Mouse (Mus musculus) liver, embryonic 16.5 days (tissue): ENCODE measurements around the gene Ankrd23. TPM values are rescaled to one million over a fixed set of nuclear protein-coding genes. Genes with fewer than 3 reads are reported as not detected.
A peak's percentile ranks its signal among the peaks of the same experiment; 100 is the strongest.

Experiments
- ATAC-seq: fragments of 200-750 bp; cut with Nextera tagmentation; 2 replicates; pipeline ENCODE4 v1.8.0; 2017; ENCODE audit warnings: low read depth, mild to moderate bottlenecking, moderate number of reproducible peaks, moderate library complexity
- H3K27ac ChIP-seq: fragments of 300-500 bp; sonication (generic); 2 replicates; pipeline ENCODE4 v1.5.1; 2014; ENCODE audit warnings: mild to moderate bottlenecking, low read length
- H3K27me3 ChIP-seq: fragments of 300-500 bp; sonication (generic); 2 replicates; pipeline ENCODE4 v1.6.1; 2014; ENCODE audit warnings: low read depth, low read length, mixed read lengths; ENCODE audit not compliant: control insufficient read depth, insufficient read depth
- H3K36me3 ChIP-seq: fragments of 300-500 bp; sonication (generic); 2 replicates; pipeline ENCODE4 v1.6.1; 2014; ENCODE audit warnings: mild to moderate bottlenecking; ENCODE audit not compliant: control insufficient read depth, insufficient read depth
- H3K4me1 ChIP-seq: fragments of 300-500 bp; sonication (generic); 2 replicates; pipeline ENCODE4 v1.6.1; 2014; ENCODE audit warnings: low read depth, low read length, mixed read lengths; ENCODE audit not compliant: control insufficient read depth
- H3K4me2 ChIP-seq: fragments of 300-500 bp; sonication (generic); 2 replicates; pipeline ENCODE4 v1.6.1; 2014; ENCODE audit warnings: low read depth, low read length, mixed read lengths
- H3K4me3 ChIP-seq: fragments of 300-500 bp; sonication (generic); 2 replicates; pipeline ENCODE4 v1.5.1; 2014; ENCODE audit warnings: low read depth, mild to moderate bottlenecking, low read length
- H3K9ac ChIP-seq: fragments of 300-500 bp; sonication (generic); 2 replicates; pipeline ENCODE4 v1.6.1; 2014; ENCODE audit warnings: low read depth, low read length
- H3K9me3 ChIP-seq: fragments of 300-500 bp; sonication (generic); replicated peaks from 2 replicates; pipeline ENCODE4 v1.6.1; 2016; ENCODE audit warnings: low read length; ENCODE audit not compliant: control insufficient read depth
- WGBS: fragments of 180-500 bp; shearing (Covaris S2); extraction: QIAGEN DNeasy Blood & Tissue Kit; methylation state at CpG from one replicate; pipeline ENCODE4 v1.1.7; 2014; ENCODE audit not compliant: insufficient replicate concordance; 5-methylcytosine and 5-hydroxymethylcytosine counted together
- polyA plus RNA-seq: library from polyadenylated mRNA; unstranded; fragments of >200 nt; fragmentation: Nextera tagmentation; extraction: Ambion mirVana; gene quantifications from 2 replicates; pipeline ENCODE4 v1.2.1, GENCODE M21; 2015

Gene Ankrd23
- polyA plus RNA-seq, 1 experiment from 2014 or later = 4.3 TPM

- H3K9me3 ChIP-seq = no peaks in the 10 kb centered on the region
- peaks cover 64% of the 10 kb centered on the region for H3K27me3 ChIP-seq
- peak within 1 kb of the TSS; percentile 57 for H3K9ac ChIP-seq
- 2% methylated on average over 69 of the region's 69 CpGs for WGBS
- peak within 1 kb of the TSS; percentile 66 for H3K27ac ChIP-seq
- no peaks in the 10 kb centered on the region for H3K36me3 ChIP-seq
- peaks cover 7% of the 10 kb centered on the region for H3K4me1 ChIP-seq
- peak within 1 kb of the TSS; percentile 63 for H3K4me3 ChIP-seq
- ATAC-seq = peak; percentile 26
- peak within 1 kb of the TSS; percentile 68 for H3K4me2 ChIP-seq
Observed at GRCm38 (mm10) chr1:36558031-36558993, 21.6 kb upstream of the Ankrd23 start, which contains the start of gene Sema4c. TSS of gene Sema4c (minus strand) at chr1:36558349.

GRCm38 (mm10) chr1:36557457-36558011 lies 20.9 kb upstream of the Ankrd23 start:
- H3K27ac ChIP-seq = peak overlapping the region; percentile 66
- no peaks in the 10 kb centered on the region; the same call in 1 of the 2 replicates for H3K36me3 ChIP-seq
- peaks cover 64% of the 10 kb centered on the region for H3K27me3 ChIP-seq
- ATAC-seq = peak; percentile 53
- H3K4me3 ChIP-seq = peak overlapping the region; percentile 63
- under 1% methylated on average over 45 of the region's 48 CpGs for WGBS
- peak overlapping the region; percentile 57 for H3K9ac ChIP-seq
- H3K9me3 ChIP-seq = no peaks in the 10 kb centered on the region
- peaks cover 7% of the 10 kb centered on the region for H3K4me1 ChIP-seq
- H3K4me2 ChIP-seq = peak overlapping the region; percentile 68

DNA sequence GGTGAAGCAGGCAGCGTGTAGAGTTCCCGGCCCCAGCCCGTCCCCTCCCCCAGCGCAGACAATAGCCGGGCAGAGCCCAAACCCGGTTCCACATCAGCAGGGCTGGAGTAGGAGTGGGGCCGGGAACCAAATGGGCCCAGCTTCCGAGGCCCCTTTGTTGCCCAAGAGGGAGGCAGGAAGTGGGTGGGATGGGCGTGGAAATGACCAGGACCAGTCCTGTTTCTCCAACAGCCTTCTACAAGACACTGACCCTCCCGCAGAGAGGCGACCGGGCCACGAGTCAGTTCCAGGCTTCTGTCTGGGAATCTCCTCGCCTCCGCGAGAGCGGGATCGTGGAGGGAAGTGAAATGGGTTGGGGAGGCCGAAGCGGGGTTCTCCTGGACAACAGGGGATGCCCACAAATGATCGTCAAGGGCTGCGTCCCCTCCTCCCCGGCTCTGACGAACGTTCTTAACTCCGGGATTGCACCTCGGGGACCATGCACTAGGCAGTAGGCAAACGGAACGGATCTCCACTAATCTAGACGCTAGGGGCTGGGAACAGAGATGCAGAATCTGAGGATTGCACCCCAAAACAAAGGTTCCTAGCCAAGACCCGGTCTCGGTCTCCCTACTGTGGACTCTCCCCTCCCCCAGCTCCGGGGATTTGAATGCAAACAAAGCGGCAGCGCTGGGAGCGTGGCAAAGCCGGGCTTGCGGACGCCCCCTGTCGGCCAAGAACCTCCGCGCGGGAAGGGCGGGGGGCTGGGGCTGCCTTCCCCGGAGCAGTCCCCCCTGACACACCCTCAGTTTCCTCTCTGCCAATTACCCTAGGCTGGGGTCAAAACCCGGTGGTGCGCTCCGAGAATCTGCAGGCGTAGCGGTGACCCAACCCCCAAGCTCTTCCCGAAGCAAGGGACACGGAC lies 20.1 kb upstream of the Ankrd23 start:
- Histone ChIP-seq H3K27me3 (peaks cover 64% of the 10 kb centered on the region), H3K9me3 (no peaks in the 10 kb centered on the region), H3K36me3 (no peaks in the 10 kb centered on the region; the same call in 1 of the 2 replicates), H3K4me3 (peak overlapping the region; percentile 63), H3K4me2 (peak overlapping the region; percentile 68), H3K27ac (peak overlapping the region; percentile 73), H3K9ac (peak overlapping the region; percentile 57), H3K4me1 (peaks cover 7% of the 10 kb centered on the region)
- ATAC-seq = peak; percentile 68
- under 1% methylated on average over 52 of the region's 52 CpGs for WGBS

DNA sequence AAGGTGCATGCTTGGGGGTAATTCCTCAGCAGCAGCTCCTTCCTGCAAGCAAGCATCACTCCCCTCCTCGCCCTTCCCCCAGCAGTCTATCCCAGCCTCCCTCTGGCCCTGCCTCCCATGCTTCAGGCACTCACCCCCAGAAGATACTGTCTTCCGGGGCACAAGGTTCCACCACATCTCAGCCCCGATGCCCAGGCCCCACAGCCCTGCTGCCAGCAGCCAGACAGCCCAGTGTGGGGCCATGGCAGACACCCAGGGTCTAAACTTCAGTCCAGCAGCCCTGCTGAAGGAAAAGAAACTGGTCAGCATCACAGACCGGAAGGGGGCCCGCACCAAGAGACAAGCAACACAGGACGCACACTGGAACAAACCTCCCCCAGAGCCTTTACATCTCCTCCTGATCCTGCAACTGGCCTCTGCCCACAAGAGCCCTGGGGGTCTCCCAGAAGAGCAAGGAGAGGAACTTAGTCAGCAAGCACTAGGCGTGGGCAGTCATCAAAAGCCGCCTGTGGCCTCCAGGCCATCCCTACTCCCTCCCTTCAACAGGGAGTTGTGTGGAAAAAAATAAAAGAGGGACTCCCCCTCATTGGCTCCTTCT lies 19.2 kb upstream of the Ankrd23 start:
- Histone ChIP-seq H3K4me2 (peak overlapping the region; percentile 68), H3K9me3 (no peaks in the 10 kb centered on the region), H3K4me3 (peak overlapping the region; percentile 63), H3K36me3 (no peaks in the 10 kb centered on the region; the same call in 1 of the 2 replicates), H3K9ac (peak overlapping the region; percentile 57; the same call in 1 of the 2 replicates), H3K27ac (peak overlapping the region; percentile 73), H3K27me3 (peaks cover 64% of the 10 kb centered on the region), H3K4me1 (peaks cover 7% of the 10 kb centered on the region)
- WGBS = 16% methylated on average over 8 of the region's 8 CpGs
- ATAC-seq = no peak

- no peaks in the 10 kb centered on the region for H3K9me3 ChIP-seq
- H3K4me2 ChIP-seq = no peak overlapping the region
- no peak overlapping the region for H3K4me3 ChIP-seq
- peaks cover 7% of the 10 kb centered on the region for H3K4me1 ChIP-seq
- H3K36me3 ChIP-seq = no peaks in the 10 kb centered on the region; the same call in 1 of the 2 replicates
- peaks cover 56% of the 10 kb centered on the region for H3K27me3 ChIP-seq
- no peak overlapping the region for H3K9ac ChIP-seq
- no peak for ATAC-seq
- 41% methylated on average over 21 of the region's 21 CpGs for WGBS
- H3K27ac ChIP-seq = no peak overlapping the region
Observed at GRCm38 (mm10) chr1:36554633-36555399, 18.1 kb upstream of the Ankrd23 start.

DNA sequence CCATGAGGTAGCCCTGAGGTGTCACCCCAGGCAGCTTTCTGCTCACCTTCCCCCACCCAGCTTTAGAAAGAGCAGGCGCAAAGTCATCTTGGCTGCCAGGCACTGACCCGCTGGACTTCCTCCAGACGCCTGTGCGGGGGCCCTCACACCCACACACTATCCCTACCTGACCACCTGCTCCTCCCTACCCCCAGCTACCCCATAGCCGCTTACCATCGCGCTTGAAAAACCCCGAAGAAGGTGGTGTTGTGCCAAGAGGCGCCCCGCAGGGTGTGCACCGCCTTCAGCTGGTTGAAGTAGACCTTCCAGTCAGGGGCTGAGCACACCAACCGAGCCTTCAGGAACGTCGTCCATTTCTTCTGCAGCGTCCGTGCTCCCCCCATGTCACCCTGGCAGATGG lies 15.8 kb upstream of the Ankrd23 start:
- 72% methylated on average over 16 of the region's 16 CpGs for WGBS
- H3K4me2 ChIP-seq = no peak overlapping the region
- H3K27ac ChIP-seq = no peak overlapping the region
- no peak overlapping the region for H3K9ac ChIP-seq
- H3K9me3 ChIP-seq = no peaks in the 10 kb centered on the region
- H3K27me3 ChIP-seq = peaks cover 33% of the 10 kb centered on the region
- no peak for ATAC-seq
- H3K36me3 ChIP-seq = no peaks in the 10 kb centered on the region; the same call in 1 of the 2 replicates
- H3K4me3 ChIP-seq = no peak overlapping the region
- peaks cover 7% of the 10 kb centered on the region for H3K4me1 ChIP-seq

DNA sequence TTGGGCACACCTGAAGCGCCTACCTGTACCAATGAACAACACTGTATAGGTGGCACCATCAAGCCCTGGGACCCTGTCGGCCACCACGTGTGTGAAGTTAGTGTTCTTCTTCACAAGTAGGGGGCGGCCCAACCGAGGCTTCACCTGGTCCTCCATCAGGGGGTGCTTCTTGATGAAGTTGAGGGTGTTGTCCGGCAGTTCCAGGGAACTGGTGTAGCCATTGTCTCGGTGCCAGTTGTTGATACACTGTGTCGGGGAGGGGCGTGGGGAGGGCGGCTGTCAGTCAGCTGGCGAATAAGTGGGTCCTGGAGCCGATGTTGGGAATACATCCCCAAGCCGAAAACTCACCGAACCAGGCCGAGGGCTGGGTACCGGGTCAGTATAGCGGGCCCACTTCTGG lies 15.2 kb upstream of the Ankrd23 start:
- H3K36me3 ChIP-seq = no peaks in the 10 kb centered on the region; the same call in 1 of the 2 replicates
- H3K27ac ChIP-seq = no peak overlapping the region
- H3K4me3 ChIP-seq = no peak overlapping the region
- H3K9ac ChIP-seq = no peak overlapping the region
- H3K9me3 ChIP-seq = no peaks in the 10 kb centered on the region
- H3K27me3 ChIP-seq = peaks cover 27% of the 10 kb centered on the region
- 72% methylated on average over 17 of the region's 17 CpGs for WGBS
- H3K4me1 ChIP-seq = peaks cover 7% of the 10 kb centered on the region
- no peak for ATAC-seq
- H3K4me2 ChIP-seq = no peak overlapping the region
